Mouse (Mus musculus): ENCODE measurements at regions not wholly inside any gene's neighbourhood (a gene's known extent, or its start where the extent isn't known, plus 50 kb on each side); places are given as distances from the start of the nearest gene placed in this dataset.

DNA sequence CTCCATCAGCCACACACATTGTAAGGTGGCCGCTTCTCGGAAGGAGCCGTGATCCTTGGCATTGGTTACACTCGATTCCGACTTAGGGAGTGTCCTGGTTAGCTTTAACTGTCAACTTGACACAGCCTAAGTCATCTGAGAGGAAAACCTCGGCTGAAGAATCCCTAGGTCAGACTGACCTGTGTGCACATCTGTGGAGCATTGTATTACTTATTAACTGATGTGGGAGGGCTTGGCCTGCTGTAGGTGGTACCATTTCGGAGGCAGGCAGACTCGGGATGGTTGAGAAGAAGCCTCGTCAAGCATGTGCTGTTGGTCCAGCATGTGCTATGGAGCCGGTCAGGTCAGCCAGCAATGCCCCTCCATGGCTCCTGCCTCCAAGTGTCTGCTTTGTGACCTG lies 211.0 kb downstream of the Gadd45g start:
- no peak for DNase-seq

- DNase-seq, result peak; percentile 11
Observed at GRCm38 (mm10) chr13:52059756-52060417, 213.4 kb downstream of the Gadd45g start.

GRCm38 (mm10) chr13:52060418-52060870 lies 214.0 kb downstream of the Gadd45g start:
- DNase-seq, result no peak

GRCm38 (mm10) chr13:52061454-52061853 lies 215.0 kb downstream of the Gadd45g start:
- DNase-seq, result peak; percentile 6

- DNase-seq, result peak; percentile 29
Observed at GRCm38 (mm10) chr13:52061881-52062280, 215.4 kb downstream of the Gadd45g start.

DNA sequence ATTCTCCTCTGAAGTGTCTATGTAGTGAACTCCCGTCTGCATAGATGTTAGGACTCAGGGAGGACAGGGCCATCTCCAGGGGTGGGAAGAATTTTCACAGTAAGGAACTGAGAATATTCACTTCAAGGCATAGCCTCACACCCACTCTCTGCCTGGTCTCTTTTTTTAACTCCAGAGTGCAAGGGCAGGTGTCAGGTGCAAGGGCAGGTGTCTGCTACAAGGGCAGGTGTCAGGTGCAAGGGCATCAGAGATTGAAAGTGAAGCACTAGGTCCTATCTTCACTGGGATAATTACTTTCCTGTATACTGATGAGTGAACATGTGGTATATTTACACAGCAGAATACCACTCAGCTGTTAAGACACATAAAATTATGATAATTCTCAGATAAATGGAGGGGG lies 216.1 kb downstream of the Gadd45g start:
- DNase-seq, result peak; percentile 21

- no peak for DNase-seq
Observed at GRCm38 (mm10) chr13:52065274-52065673, 218.8 kb downstream of the Gadd45g start.

GRCm38 (mm10) chr13:52065720-52066119 lies 219.2 kb downstream of the Gadd45g start:
- DNase-seq, result no peak

DNA sequence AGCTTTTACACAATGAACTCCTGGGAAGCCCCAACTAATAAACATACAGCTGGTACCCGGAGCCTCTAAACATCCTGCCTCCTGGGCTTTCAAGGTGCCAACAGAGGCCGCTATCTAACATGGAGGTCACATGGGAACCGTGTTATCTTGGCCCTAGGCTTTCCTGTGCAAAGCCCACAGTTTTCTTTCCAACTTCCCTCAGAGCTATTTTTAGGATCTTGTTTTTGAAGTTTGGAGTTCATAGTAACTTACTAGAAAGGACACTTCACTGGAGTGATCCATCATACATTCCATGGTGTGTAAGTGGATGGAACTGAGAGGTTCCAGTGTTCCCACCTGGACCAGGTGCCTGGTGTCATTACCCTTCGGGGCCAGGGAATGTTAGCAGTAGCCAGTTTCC lies 220.6 kb downstream of the Gadd45g start:
- DNase-seq, result peak; percentile 7

DNA sequence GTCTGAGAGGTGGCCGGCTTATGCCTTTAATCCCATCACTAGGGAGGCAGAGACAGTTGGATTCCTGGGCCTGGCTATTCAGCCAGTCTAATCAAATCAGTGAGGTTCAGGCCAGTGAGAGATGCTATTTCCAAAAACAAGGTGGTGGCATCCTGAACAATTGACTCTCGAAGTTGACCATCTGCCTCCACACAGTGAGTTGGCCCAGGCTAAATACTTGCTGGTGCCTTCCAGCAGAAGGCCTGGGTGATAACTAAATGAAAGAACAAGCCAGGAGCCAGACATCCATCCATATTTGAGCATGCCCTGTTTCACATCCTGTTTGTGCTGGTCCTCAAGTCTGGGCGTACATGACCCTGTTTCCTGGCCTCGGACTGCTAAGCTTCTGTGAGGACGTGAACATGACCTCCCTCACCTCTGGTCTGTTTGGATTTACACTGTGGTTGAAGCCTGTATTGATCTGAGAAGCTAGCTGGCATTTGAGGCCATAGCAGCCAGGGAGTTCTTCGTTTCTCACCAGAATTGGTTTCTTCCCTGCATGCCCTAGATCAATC lies 222.5 kb downstream of the Gadd45g start:
- no peak for DNase-seq

- DNase-seq, result no peak
Observed at GRCm38 (mm10) chr13:52069714-52070113, 223.2 kb downstream of the Gadd45g start.

GRCm38 (mm10) chr13:52070731-52071663 lies 224.5 kb downstream of the Gadd45g start:
- peak; percentile 51 for DNase-seq

DNA sequence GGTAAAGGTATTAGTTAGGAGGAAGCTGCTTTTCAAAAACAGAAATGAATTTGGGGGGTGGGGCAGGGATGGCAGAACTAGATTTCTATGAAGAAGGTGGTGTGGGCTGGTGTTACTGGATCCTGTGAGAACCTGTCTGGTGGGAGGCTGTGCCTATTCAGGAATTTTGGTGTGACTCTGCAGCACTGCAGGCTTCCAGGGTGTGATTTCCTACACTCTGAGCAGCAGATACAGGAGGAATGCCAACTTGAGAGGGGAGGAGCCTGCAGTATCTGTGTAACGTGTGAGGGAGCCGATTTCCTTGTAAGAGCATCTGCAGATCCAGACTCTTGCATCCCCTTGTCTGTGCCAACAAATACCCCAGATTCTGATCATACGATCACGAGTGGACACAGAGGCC lies 231.1 kb downstream of the Gadd45g start:
- no peak for DNase-seq

GRCm38 (mm10) chr13:52078561-52078960 lies 232.1 kb downstream of the Gadd45g start:
- peak; percentile 64 for DNase-seq

GRCm38 (mm10) chr13:52079678-52080246 lies 233.3 kb downstream of the Gadd45g start:
- no peak for DNase-seq

DNA sequence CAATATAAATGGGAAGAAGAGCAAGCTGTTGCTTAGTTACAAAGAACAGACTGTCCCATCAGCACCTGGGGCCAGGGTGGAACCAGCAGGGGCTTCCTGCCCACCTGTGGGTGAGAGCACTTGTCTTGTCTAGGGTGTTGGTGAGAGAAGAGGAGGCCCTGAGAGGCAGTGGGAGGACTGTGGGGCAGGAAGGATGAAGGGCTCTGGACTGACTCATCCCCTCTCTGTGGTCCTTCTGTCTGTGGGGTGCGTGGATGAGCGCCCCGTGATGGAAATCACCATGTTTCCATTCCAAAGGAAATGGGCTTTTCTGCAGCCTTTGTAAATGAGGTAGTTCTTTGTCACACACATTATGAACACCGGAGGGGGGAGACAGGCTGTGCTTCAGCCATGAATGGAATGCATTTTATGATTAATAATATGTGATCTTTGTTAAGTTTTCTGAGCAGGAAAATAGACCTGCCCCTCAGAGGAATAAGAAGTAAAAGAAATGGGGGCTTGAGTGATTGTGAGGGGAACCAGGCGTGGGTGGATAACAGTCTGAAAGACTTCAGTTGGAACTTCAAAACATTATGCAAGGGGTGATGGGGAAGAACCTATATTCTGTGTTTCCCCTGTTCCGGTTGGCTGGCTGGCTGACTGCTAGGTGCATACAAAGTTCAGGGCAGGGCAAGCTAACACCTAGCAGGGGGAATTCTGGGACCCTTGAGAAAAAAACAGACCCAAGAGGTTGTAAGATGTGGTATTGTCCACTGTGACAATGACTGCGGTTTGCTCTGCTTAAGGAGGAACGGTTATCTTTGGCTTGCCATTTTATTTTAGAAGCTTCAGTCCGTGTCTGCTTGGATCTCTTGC lies 237.3 kb downstream of the Gadd45g start:
- DNase-seq, result peak; percentile 69

GRCm38 (mm10) chr13:52085110-52085509 lies 238.6 kb downstream of the Gadd45g start:
- DNase-seq, result peak; percentile 39

DNA sequence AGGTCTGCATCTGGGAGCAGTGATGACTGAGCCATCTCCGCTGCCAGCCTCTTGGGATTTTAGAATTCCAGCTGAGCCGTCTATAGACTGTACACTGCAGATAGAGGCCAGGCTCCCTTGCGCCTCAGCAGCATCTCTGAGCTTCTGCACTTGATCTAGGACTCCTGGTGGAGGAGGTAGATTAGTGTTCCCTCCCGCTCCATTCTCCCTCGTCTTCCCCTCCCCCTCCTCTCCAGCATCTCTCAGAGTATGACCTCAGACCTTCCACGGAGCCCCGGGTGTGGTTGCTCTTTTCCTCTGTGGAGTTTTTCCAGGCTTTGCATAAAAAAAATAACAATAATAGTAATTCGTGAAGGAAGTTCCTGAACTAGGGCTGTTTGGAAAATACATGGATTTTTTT lies 241.8 kb downstream of the Gadd45g start:
- no peak for DNase-seq

DNA sequence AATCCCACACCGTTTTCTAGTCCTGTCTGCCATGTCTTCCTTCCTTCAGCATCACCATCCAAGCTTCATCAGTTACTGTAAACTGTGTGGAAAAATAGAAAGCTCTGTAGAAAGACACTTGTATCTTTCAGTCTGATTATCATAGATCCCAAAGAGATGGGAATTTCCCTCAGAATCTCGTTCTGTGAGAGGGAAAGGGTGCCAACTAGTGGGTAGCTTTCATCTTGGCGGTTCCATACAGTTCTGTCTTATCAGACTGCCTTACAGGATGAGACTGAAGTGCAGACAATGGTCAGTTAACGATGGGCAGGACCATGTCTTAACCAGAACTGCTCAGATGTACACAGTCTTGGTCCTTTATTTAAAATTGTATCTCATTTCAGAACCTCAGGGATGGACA lies 243.9 kb downstream of the Gadd45g start:
- DNase-seq, result no peak

GRCm38 (mm10) chr13:52094785-52095184 lies 248.3 kb downstream of the Gadd45g start:
- DNase-seq, result no peak

GRCm38 (mm10) chr13:52096506-52096905 lies 250.0 kb downstream of the Gadd45g start:
- peak; percentile 35 for DNase-seq

GRCm38 (mm10) chr13:52105989-52106642 lies 259.6 kb downstream of the Gadd45g start:
- DNase-seq, result no peak

Measured in thymus, postnatal 4 days (tissue).